Comparison of ENCODE assay signal across 15 mouse cellular contexts in the genomic region with DNA sequence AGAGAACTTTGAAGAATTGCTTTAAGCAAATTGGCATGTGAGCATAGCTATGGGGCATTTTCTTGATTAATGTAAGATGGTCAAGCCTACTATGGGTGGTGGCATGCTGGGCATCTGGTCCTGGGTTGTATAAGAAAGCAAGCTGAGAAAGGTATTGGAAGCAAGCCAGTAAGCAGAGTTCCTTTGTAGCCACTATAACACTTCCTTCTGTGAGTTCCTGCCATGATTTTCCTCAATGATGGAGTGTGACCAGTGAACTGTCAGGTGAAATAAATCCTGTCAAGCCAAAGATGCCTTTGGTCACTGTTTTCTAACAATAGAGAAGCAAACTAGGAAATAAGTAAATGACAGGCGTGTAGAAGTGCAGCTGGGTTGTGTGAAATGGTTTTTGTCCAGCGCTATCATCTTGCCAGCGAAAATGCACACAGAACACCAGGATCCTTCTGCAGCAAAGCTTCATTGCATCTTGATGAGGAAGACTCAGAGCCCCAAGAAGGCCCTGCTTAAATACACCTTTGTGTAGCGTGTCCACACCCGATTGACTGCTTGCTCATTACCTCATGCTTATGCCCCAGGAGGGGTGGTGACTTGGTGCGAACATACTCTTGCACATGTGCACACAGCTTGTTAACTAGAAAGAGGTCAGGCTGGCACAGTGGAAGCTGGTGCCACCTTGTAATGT. TPM values are rescaled to one million over a fixed set of nuclear protein-coding genes. Genes with fewer than 3 reads are reported as not detected.
"Had no signal": no experiment of that assay in that cellular context is flagged by ENCODE, and none has a peak within 500 bp of the region (broad histone marks: within the 10 kb centered on the region; RNA-seq: fewer than 3 reads in every experiment).

No protein-coding gene starts in this region.

RNA-seq across cellular contexts. Expression of gene Vmn2r4, which starts 13.1 kb away (rescaled TPM):
- total RNA-seq: layer of hippocampus, adult 18-20 months; layer of hippocampus, postnatal 14 days; left cerebral cortex, adult 8-10 months; left cerebral cortex, postnatal 14 days had no signal
- polyA plus RNA-seq: intestine, embryonic 16.5 days; kidney, embryonic 16.5 days; limb, embryonic 10.5 days; limb, embryonic 13.5 days; liver, embryonic 12.5 days; liver, embryonic 15.5 days; lung, embryonic 15.5 days; small intestine, adult 2 months; spleen, adult 2 months; stomach, embryonic 16.5 days; urinary bladder, adult 2 months had no signal
